Mouse (Mus musculus): Measurements from ENCODE around the gene Erc2. TPM values are rescaled to one million over a fixed set of nuclear protein-coding genes. Genes with fewer than 3 reads are reported as not detected.

Erc2 gene
- total RNA-seq, 2 experiments from 2014 or later, result 183 to 210 TPM

GRCm38 (mm10) chr14:28522611-28523010 lies 900.4 kb downstream of the Erc2 start:
- DNase-seq (ENCODE audit: low spot score in 2 of 2), result no peak

GRCm38 (mm10) chr14:28525566-28525965 lies 903.3 kb downstream of the Erc2 start:
- DNase-seq (ENCODE audit: low spot score in 2 of 2), result no peak

Other genes with a start within 250 kb of the Erc2 start
- 10 to 100 TPM; 25.3 to 26.9 TPM for gene Fam208a, start 193.6 kb upstream of the Erc2 start, total RNA-seq (2021)
- gene Ccdc66, start 114.0 kb upstream of the Erc2 start, total RNA-seq (2021), result 10 to 100 TPM; 15.8 to 16.1 TPM

All from left cerebral cortex, adult 18-20 months (tissue).